Mouse (Mus musculus): ENCODE data around the gene Adamts5. TPM values are rescaled to one million over a fixed set of nuclear protein-coding genes. Genes with fewer than 3 reads are reported as not detected.

Gene Adamts5
- polyA plus RNA-seq (2015; fragmentation: Nextera tagmentation; extraction: Ambion mirVana), result 1.9 and 2.3 TPM in 2 replicates

DNA sequence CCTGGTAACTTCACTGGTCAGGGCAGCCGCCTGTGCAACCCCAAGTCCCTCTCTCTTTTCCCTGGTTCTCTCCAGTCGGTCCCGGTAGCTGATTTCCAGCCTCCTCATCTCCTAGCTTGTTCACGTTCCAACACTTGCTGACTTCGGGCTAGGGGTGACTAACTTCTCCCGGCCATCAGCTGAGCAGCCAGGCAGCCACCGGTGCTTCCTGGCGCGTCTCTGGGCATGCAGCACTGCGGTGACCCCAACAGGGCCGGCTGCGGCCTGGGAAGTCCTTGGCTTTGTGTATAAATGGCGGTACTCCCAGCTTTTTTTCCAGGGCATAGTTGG, at the start of gene Adamts5:
Gene Adamts5, minus strand, starts transcription at position 248 of the 330 bp plus-strand sequence.
- no peaks in the 10 kb centered on the region for H3K9me3 ChIP-seq
- peak within 1 kb of the TSS; percentile 58 for H3K27ac ChIP-seq
- WGBS, result 5% methylated on average over 13 of the region's 13 CpGs
- H3K27me3 ChIP-seq (replicated peaks), result peaks cover 15% of the 10 kb centered on the region
- ATAC-seq (replicated peaks), result 0 out of 2 replicates have a peak, but pooled peaks have one; percentile 3
- H3K36me3 ChIP-seq (replicated peaks), result no peaks in the 10 kb centered on the region
- peak within 1 kb of the TSS; percentile 58 for H3K9ac ChIP-seq
- peak within 1 kb of the TSS; percentile 96 for H3K4me2 ChIP-seq
- H3K4me1 ChIP-seq, result peaks cover 5% of the 10 kb centered on the region
- peak within 1 kb of the TSS; percentile 63 for H3K4me3 ChIP-seq

- no peak overlapping the region for H3K4me3 ChIP-seq
- H3K9me3 ChIP-seq, result no peaks in the 10 kb centered on the region
- no peak overlapping the region for H3K4me2 ChIP-seq
- no peaks in the 10 kb centered on the region for H3K36me3 ChIP-seq (replicated peaks)
- no peak overlapping the region for H3K9ac ChIP-seq
- H3K27me3 ChIP-seq (replicated peaks), result no peaks in the 10 kb centered on the region
- H3K27ac ChIP-seq, result no peak overlapping the region
- no peaks in the 10 kb centered on the region for H3K4me1 ChIP-seq
- 87% methylated on average over 2 of the region's 2 CpGs for WGBS
- no peak for ATAC-seq (replicated peaks)
These were observed 48.7 kb upstream of the Adamts5 start for GRCm38 (mm10) chr16:85950356-85950755.

- WGBS, result 92% methylated on average over 5 of the region's 5 CpGs
- Histone ChIP-seq H3K9me3 (no peaks in the 10 kb centered on the region), H3K27me3 (replicated peaks) (no peaks in the 10 kb centered on the region)
These were observed 24.4 kb upstream of the Adamts5 start for GRCm38 (mm10) chr16:85926004-85926403.

GRCm38 (mm10) chr16:85922454-85922853, 20.8 kb upstream of the Adamts5 start:
- H3K4me1 ChIP-seq, result no peaks in the 10 kb centered on the region
- no peaks in the 10 kb centered on the region for H3K27me3 ChIP-seq (replicated peaks)
- WGBS, result 78% methylated on average over 1 of the region's 1 CpGs
- H3K4me3 ChIP-seq, result no peak overlapping the region
- ATAC-seq (replicated peaks), result no peak
- no peaks in the 10 kb centered on the region for H3K9me3 ChIP-seq
- H3K27ac ChIP-seq, result no peak overlapping the region
- no peak overlapping the region for H3K4me2 ChIP-seq
- no peak overlapping the region for H3K9ac ChIP-seq
- no peaks in the 10 kb centered on the region for H3K36me3 ChIP-seq (replicated peaks)

More at GRCm38 (mm10) chr16:85926004-85926403, 24.4 kb upstream of the Adamts5 start:
- H3K36me3 ChIP-seq (replicated peaks), result no peaks in the 10 kb centered on the region
- no peak overlapping the region for H3K4me3 ChIP-seq
- no peak overlapping the region for H3K9ac ChIP-seq
- ATAC-seq (replicated peaks), result no peak
- H3K4me1 ChIP-seq, result no peaks in the 10 kb centered on the region
- no peak overlapping the region for H3K4me2 ChIP-seq
- no peak overlapping the region for H3K27ac ChIP-seq

DNA sequence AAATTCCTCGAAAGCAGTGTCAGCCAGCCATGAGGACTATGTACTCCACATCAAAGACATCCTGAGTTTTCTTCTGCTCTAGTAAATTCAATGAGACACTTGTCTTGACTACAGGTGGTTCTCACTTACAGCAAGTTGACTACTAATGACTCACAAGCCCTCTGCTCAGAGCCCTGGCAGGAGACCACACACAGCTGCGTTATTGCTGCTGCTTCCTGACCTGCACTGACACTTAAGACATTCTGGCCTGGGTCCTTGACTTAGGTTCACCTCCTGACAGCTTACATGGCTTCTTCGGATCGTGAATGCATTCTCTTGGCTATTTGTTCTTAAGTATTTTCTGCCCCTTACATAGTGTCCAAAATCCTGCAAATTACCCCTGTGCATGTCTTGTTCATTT, 18.5 kb upstream of the Adamts5 start:
- no peak overlapping the region for H3K4me2 ChIP-seq
- no peaks in the 10 kb centered on the region for H3K36me3 ChIP-seq (replicated peaks)
- no peak for ATAC-seq (replicated peaks)
- H3K4me3 ChIP-seq, result no peak overlapping the region
- no peak overlapping the region for H3K9ac ChIP-seq
- 88% methylated on average over 4 of the region's 4 CpGs for WGBS
- no peaks in the 10 kb centered on the region for H3K9me3 ChIP-seq
- H3K4me1 ChIP-seq, result no peaks in the 10 kb centered on the region
- no peaks in the 10 kb centered on the region for H3K27me3 ChIP-seq (replicated peaks)
- no peak overlapping the region for H3K27ac ChIP-seq

DNA sequence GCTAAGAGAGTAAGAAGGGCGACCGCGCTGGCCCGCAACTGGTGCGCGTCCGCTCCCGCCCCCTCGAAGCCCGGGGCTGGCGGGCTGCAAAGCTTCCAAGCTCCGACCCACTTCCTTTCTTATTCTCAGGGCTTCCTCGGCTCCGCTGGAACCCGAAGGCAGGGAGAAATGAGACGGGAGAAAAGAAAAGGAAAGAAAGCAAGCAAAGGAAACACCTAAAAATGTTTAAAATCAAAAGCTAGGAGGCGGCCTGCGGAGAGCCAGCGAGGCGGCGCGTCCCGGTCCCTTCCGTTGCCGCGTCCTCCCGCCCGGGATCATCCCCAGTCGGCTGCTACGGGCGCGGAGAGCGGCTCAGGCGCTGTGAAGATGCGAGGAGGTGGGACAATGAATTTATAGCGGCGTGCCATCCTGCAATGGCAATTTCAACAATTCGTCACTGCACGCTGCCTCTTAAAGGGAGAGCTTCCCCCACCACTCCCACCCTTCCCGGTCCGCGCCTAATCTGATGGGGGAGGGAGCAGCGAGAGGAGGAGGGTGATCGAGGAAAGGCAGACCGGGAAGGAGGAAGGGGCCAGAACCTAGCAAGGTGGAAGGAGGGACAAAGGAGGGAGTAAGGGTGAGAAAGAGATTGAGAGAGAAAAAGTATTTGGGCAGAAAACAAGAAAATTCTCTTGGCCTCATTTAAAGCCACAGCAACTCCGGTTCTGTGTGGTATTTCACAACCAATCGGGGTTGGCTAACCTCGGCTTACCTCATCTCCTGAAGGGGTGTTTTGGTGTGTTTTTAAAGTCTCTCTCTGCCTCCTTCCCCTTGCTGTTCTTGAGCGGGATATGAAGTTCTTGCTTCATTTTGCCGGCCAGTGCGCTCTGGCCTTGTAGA, 687 bp downstream of the Adamts5 start:
- Histone ChIP-seq H3K9ac (peak overlapping the region; percentile 58), H3K4me3 (peak overlapping the region; percentile 63), H3K36me3 (replicated peaks) (no peaks in the 10 kb centered on the region), H3K9me3 (no peaks in the 10 kb centered on the region), H3K4me2 (peak overlapping the region; percentile 96), H3K4me1 (peaks cover 5% of the 10 kb centered on the region), H3K27ac (peak overlapping the region; percentile 58), H3K27me3 (replicated peaks) (peaks cover 15% of the 10 kb centered on the region)
- ATAC-seq (replicated peaks), result peak; percentile 79
- under 1% methylated on average over 51 of the region's 51 CpGs for WGBS

GRCm38 (mm10) chr16:85899790-85900587, 1.6 kb downstream of the Adamts5 start:
- WGBS, result under 1% methylated on average over 45 of the region's 45 CpGs
- H3K36me3 ChIP-seq (replicated peaks), result no peaks in the 10 kb centered on the region
- H3K9ac ChIP-seq, result peak overlapping the region; percentile 59
- peak; percentile 85 for ATAC-seq (replicated peaks)
- peak overlapping the region; percentile 96 for H3K4me2 ChIP-seq
- no peaks in the 10 kb centered on the region for H3K9me3 ChIP-seq
- H3K27ac ChIP-seq, result no peak overlapping the region
- H3K4me1 ChIP-seq, result peaks cover 5% of the 10 kb centered on the region
- peak overlapping the region; percentile 63 for H3K4me3 ChIP-seq
- H3K27me3 ChIP-seq (replicated peaks), result peaks cover 15% of the 10 kb centered on the region

GRCm38 (mm10) chr16:85899301-85899721, 2.3 kb downstream of the Adamts5 start:
- H3K9me3 ChIP-seq, result no peaks in the 10 kb centered on the region
- peak; percentile 65 for ATAC-seq (replicated peaks)
- peaks cover 5% of the 10 kb centered on the region for H3K4me1 ChIP-seq
- peak overlapping the region; percentile 63 for H3K4me3 ChIP-seq
- H3K27ac ChIP-seq, result no peak overlapping the region
- no peaks in the 10 kb centered on the region for H3K36me3 ChIP-seq (replicated peaks)
- H3K4me2 ChIP-seq, result peak overlapping the region; percentile 96
- 18% methylated on average over 25 of the region's 25 CpGs for WGBS
- H3K9ac ChIP-seq, result peak overlapping the region; percentile 59; the same call in 1 of the 2 replicates
- H3K27me3 ChIP-seq (replicated peaks), result peaks cover 15% of the 10 kb centered on the region

DNA sequence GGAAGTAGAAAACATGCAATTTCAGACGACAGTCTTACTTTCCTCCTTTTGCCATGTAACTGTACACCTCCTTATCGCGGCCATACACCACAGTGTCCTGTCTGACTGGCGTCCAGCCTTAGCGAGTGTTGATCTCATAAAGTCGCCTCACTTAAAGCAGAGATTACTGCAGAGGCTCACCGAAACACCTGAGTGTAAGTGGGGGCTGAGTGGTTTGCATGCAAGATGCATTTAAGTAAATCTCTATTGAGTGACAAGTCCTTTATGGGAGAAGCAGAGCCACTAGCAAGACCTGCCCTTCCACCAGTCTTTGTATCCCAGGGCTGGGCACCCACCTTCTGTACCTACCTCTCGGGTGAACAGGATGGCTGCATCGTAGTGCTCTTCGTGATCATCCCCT, 2.8 kb downstream of the Adamts5 start:
- Histone ChIP-seq H3K27ac (no peak overlapping the region), H3K4me3 (peak overlapping the region; percentile 63), H3K4me1 (peaks cover 5% of the 10 kb centered on the region), H3K27me3 (replicated peaks) (peaks cover 15% of the 10 kb centered on the region), H3K9ac (no peak overlapping the region), H3K4me2 (peak overlapping the region; percentile 96), H3K9me3 (no peaks in the 10 kb centered on the region), H3K36me3 (replicated peaks) (no peaks in the 10 kb centered on the region)
- no peak for ATAC-seq (replicated peaks)
- 92% methylated on average over 10 of the region's 10 CpGs for WGBS

- no peaks in the 10 kb centered on the region for H3K36me3 ChIP-seq (replicated peaks)
- no peaks in the 10 kb centered on the region for H3K9me3 ChIP-seq
- H3K4me1 ChIP-seq, result peaks cover 5% of the 10 kb centered on the region
- H3K27me3 ChIP-seq (replicated peaks), result peaks cover 15% of the 10 kb centered on the region
- no peak for ATAC-seq (replicated peaks)
- H3K27ac ChIP-seq, result no peak overlapping the region
- H3K9ac ChIP-seq, result no peak overlapping the region
- WGBS, result 89% methylated on average over 4 of the region's 4 CpGs
- H3K4me3 ChIP-seq, result no peak overlapping the region
- H3K4me2 ChIP-seq, result no peak overlapping the region
These were observed 3.2 kb downstream of the Adamts5 start for GRCm38 (mm10) chr16:85898391-85898790.

- H3K27ac ChIP-seq, result no peak overlapping the region
- H3K9ac ChIP-seq, result no peak overlapping the region
- no peak overlapping the region for H3K4me3 ChIP-seq
- H3K27me3 ChIP-seq (replicated peaks), result peaks cover 15% of the 10 kb centered on the region
- no peak for ATAC-seq (replicated peaks)
- no peak overlapping the region for H3K4me2 ChIP-seq
- H3K4me1 ChIP-seq, result peaks cover 5% of the 10 kb centered on the region
- H3K9me3 ChIP-seq, result no peaks in the 10 kb centered on the region
- 94% methylated on average over 3 of the region's 3 CpGs for WGBS
- H3K36me3 ChIP-seq (replicated peaks), result no peaks in the 10 kb centered on the region
These were observed 3.8 kb downstream of the Adamts5 start for GRCm38 (mm10) chr16:85897854-85898253.

GRCm38 (mm10) chr16:85895948-85896347, 5.7 kb downstream of the Adamts5 start:
- Histone ChIP-seq H3K27me3 (replicated peaks) (0 out of 2 replicates have a peak, but pooled peaks cover 2% of the 10 kb centered on the region), H3K9ac (no peak overlapping the region), H3K4me3 (no peak overlapping the region), H3K36me3 (replicated peaks) (no peaks in the 10 kb centered on the region), H3K4me1 (no peaks in the 10 kb centered on the region), H3K9me3 (no peaks in the 10 kb centered on the region), H3K4me2 (no peak overlapping the region), H3K27ac (no peak overlapping the region)
- WGBS, result 87% methylated on average over 4 of the region's 4 CpGs
- ATAC-seq (replicated peaks), result no peak
